Mouse (Mus musculus): Measurements from ENCODE around the gene 2810408A11Rik. TPM values are rescaled to one million over a fixed set of nuclear protein-coding genes. Genes with fewer than 3 reads are reported as not detected.

The 2810408A11Rik gene
- total RNA-seq (2021): 1 to 10 TPM; 1.5 to 2.1 TPM
- long read RNA-seq, experiment 1, partial matches to known transcripts: 0 of 1 reads
- long read RNA-seq, experiment 1, other reads (novel, unspliced or antisense): 1 of 1 reads
- long read RNA-seq, experiment 2, partial matches to known transcripts: 0 of 4 reads
- long read RNA-seq, experiment 2, other reads (novel, unspliced or antisense): 4 of 4 reads

GRCm38 (mm10) chr11:69900471-69901405 lies at the start of gene 2810408A11Rik, which contains the start of gene Neurl4:
2810408A11Rik (minus strand) TSS chr11:69900987.
Neurl4 (plus strand) TSS chr11:69901072.
- DNase-seq (ENCODE audit: low spot score in 2 of 2): peak; percentile 83 to 93

- peak; percentile 77 to 78 for DNase-seq (ENCODE audit: low spot score in 2 of 2)
Measured at GRCm38 (mm10) chr11:69948763-69949150, 48.0 kb upstream of the 2810408A11Rik start.

- peak; percentile 62 to 77 for DNase-seq (ENCODE audit: low spot score in 2 of 2)
Measured at GRCm38 (mm10) chr11:69948066-69948762, 47.4 kb upstream of the 2810408A11Rik start, which contains the start of gene Slc2a4. Slc2a4 (minus strand) TSS chr11:69948188.

GRCm38 (mm10) chr11:69947337-69948065 lies 46.7 kb upstream of the 2810408A11Rik start:
- no peak for DNase-seq (ENCODE audit: low spot score in 2 of 2)

GRCm38 (mm10) chr11:69945997-69946891 lies 45.5 kb upstream of the 2810408A11Rik start:
- no peak for DNase-seq (ENCODE audit: low spot score in 2 of 2)

- no peak for DNase-seq (ENCODE audit: low spot score in 2 of 2)
Measured at GRCm38 (mm10) chr11:69945216-69945615, 44.4 kb upstream of the 2810408A11Rik start.

- DNase-seq (ENCODE audit: low spot score in 2 of 2): no peak
Measured at GRCm38 (mm10) chr11:69940962-69941361, 40.2 kb upstream of the 2810408A11Rik start.

- no peak for DNase-seq (ENCODE audit: low spot score in 2 of 2)
Measured at GRCm38 (mm10) chr11:69939731-69940130, 38.9 kb upstream of the 2810408A11Rik start.

GRCm38 (mm10) chr11:69939181-69939580 lies 38.4 kb upstream of the 2810408A11Rik start:
- no peak for DNase-seq (ENCODE audit: low spot score in 2 of 2)

- no peak for DNase-seq (ENCODE audit: low spot score in 2 of 2)
Measured at GRCm38 (mm10) chr11:69938401-69938979, 37.7 kb upstream of the 2810408A11Rik start.

- no peak for DNase-seq (ENCODE audit: low spot score in 2 of 2)
Measured at GRCm38 (mm10) chr11:69937834-69938233, 37.0 kb upstream of the 2810408A11Rik start.

- DNase-seq (ENCODE audit: low spot score in 2 of 2): no peak
Measured at GRCm38 (mm10) chr11:69937385-69937784, 36.6 kb upstream of the 2810408A11Rik start.

- no peak for DNase-seq (ENCODE audit: low spot score in 2 of 2)
Measured at GRCm38 (mm10) chr11:69936714-69937347, 36.0 kb upstream of the 2810408A11Rik start.

GRCm38 (mm10) chr11:69936156-69936555 lies 35.4 kb upstream of the 2810408A11Rik start:
- DNase-seq (ENCODE audit: low spot score in 2 of 2): no peak

GRCm38 (mm10) chr11:69935137-69935879 lies 34.5 kb upstream of the 2810408A11Rik start, which contains the start of gene Ybx2:
Ybx2 (plus strand) TSS chr11:69935796.
- DNase-seq (ENCODE audit: low spot score in 2 of 2): peak; percentile 76 to 87

GRCm38 (mm10) chr11:69934681-69935080 lies 33.9 kb upstream of the 2810408A11Rik start:
- DNase-seq (ENCODE audit: low spot score in 2 of 2): no peak

- peak; percentile 90 to 92 for DNase-seq (ENCODE audit: low spot score in 2 of 2)
Measured at GRCm38 (mm10) chr11:69934169-69934568, 33.4 kb upstream of the 2810408A11Rik start.

GRCm38 (mm10) chr11:69933066-69933465 lies 32.3 kb upstream of the 2810408A11Rik start:
- no peak for DNase-seq (ENCODE audit: low spot score in 2 of 2)
